Mouse (Mus musculus) liver, embryonic 16.5 days (tissue): ENCODE results near the gene Ctnna3. TPM values are rescaled to one million over a fixed set of nuclear protein-coding genes. Genes with fewer than 3 reads are reported as not detected.
"Not testable (repeated sequence)": the region's sequence is repeated elsewhere in the genome, so short reads cannot be mapped to it uniquely, and the experiment has no call there.

Experiments
- ATAC-seq: fragments of 200-750 bp; cut with Nextera tagmentation; 2 replicates; pipeline ENCODE4 v1.8.0; 2017; ENCODE audit warnings: low read depth, mild to moderate bottlenecking, moderate number of reproducible peaks, moderate library complexity
- H3K27ac ChIP-seq: fragments of 300-500 bp; sonication (generic); 2 replicates; pipeline ENCODE4 v1.5.1; 2014; ENCODE audit warnings: mild to moderate bottlenecking, low read length
- H3K27me3 ChIP-seq: fragments of 300-500 bp; sonication (generic); 2 replicates; pipeline ENCODE4 v1.6.1; 2014; ENCODE audit warnings: low read depth, low read length, mixed read lengths; ENCODE audit not compliant: control insufficient read depth, insufficient read depth
- H3K36me3 ChIP-seq: fragments of 300-500 bp; sonication (generic); 2 replicates; pipeline ENCODE4 v1.6.1; 2014; ENCODE audit warnings: mild to moderate bottlenecking; ENCODE audit not compliant: control insufficient read depth, insufficient read depth
- H3K4me1 ChIP-seq: fragments of 300-500 bp; sonication (generic); 2 replicates; pipeline ENCODE4 v1.6.1; 2014; ENCODE audit warnings: low read depth, low read length, mixed read lengths; ENCODE audit not compliant: control insufficient read depth
- H3K4me2 ChIP-seq: fragments of 300-500 bp; sonication (generic); 2 replicates; pipeline ENCODE4 v1.6.1; 2014; ENCODE audit warnings: low read depth, low read length, mixed read lengths
- H3K4me3 ChIP-seq: fragments of 300-500 bp; sonication (generic); 2 replicates; pipeline ENCODE4 v1.5.1; 2014; ENCODE audit warnings: low read depth, mild to moderate bottlenecking, low read length
- H3K9ac ChIP-seq: fragments of 300-500 bp; sonication (generic); 2 replicates; pipeline ENCODE4 v1.6.1; 2014; ENCODE audit warnings: low read depth, low read length
- H3K9me3 ChIP-seq: fragments of 300-500 bp; sonication (generic); replicated peaks from 2 replicates; pipeline ENCODE4 v1.6.1; 2016; ENCODE audit warnings: low read length; ENCODE audit not compliant: control insufficient read depth
- WGBS: fragments of 180-500 bp; shearing (Covaris S2); extraction: QIAGEN DNeasy Blood & Tissue Kit; methylation state at CpG from one replicate; pipeline ENCODE4 v1.1.7; 2014; ENCODE audit not compliant: insufficient replicate concordance; 5-methylcytosine and 5-hydroxymethylcytosine counted together
- polyA plus RNA-seq: library from polyadenylated mRNA; unstranded; fragments of >200 nt; fragmentation: Nextera tagmentation; extraction: Ambion mirVana; gene quantifications from 2 replicates; pipeline ENCODE4 v1.2.1, GENCODE M21; 2015

Gene Ctnna3
- polyA plus RNA-seq, 1 experiment from 2014 or later, result 0.11 TPM

GRCm38 (mm10) chr10:64643976-64644375 is 1214.1 kb downstream of the Ctnna3 start:
- ATAC-seq, result no peak
- 42% methylated on average over 2 of the region's 2 CpGs for WGBS
- Histone ChIP-seq H3K4me1 (no peaks in the 10 kb centered on the region), H3K9me3 (no peaks in the 10 kb centered on the region), H3K4me3 (no peak overlapping the region), H3K27ac (no peak overlapping the region), H3K36me3 (no peaks in the 10 kb centered on the region), H3K9ac (no peak overlapping the region), H3K4me2 (no peak overlapping the region), H3K27me3 (no peaks in the 10 kb centered on the region)

- no peak for ATAC-seq
- Histone ChIP-seq H3K4me3 (no peak overlapping the region), H3K36me3 (no peaks in the 10 kb centered on the region), H3K4me2 (no peak overlapping the region), H3K9ac (no peak overlapping the region), H3K9me3 (no peaks in the 10 kb centered on the region), H3K27ac (no peak overlapping the region), H3K27me3 (no peaks in the 10 kb centered on the region), H3K4me1 (no peaks in the 10 kb centered on the region)
- 64% methylated on average over 4 of the region's 4 CpGs for WGBS
Observed at GRCm38 (mm10) chr10:64661190-64661589, 1231.3 kb downstream of the Ctnna3 start.

DNA sequence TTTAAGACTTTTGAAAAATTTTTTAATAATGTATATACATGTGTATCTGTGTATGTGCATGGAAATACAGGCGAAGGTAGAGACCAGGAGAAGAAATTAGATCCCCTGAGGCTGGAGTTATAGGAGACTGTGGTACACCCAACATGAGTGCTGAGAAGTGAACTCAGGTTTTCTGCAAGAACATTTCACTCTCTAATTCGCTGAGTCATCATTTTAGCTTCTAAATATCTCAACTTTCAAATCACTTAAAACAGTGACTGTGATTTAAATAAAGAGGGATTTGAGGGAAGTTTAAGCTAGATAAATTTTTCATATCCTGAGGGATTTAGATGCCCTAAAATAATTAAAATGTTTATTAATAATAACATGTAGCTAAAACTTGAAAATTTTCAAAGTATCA is 1241.6 kb downstream of the Ctnna3 start:
- no peak overlapping the region for H3K4me3 ChIP-seq
- H3K4me2 ChIP-seq, result no peak overlapping the region
- H3K9ac ChIP-seq, result no peak overlapping the region
- ATAC-seq, result no peak
- no peaks in the 10 kb centered on the region for H3K36me3 ChIP-seq
- no peaks in the 10 kb centered on the region for H3K4me1 ChIP-seq
- WGBS, result 48% methylated on average over 2 of the region's 2 CpGs
- no peak overlapping the region for H3K27ac ChIP-seq
- no peaks in the 10 kb centered on the region for H3K9me3 ChIP-seq
- no peaks in the 10 kb centered on the region for H3K27me3 ChIP-seq

- Histone ChIP-seq H3K9me3 (no peaks in the 10 kb centered on the region; the same call in 1 of the 2 replicates), H3K4me1 (no peaks in the 10 kb centered on the region), H3K9ac (no peak overlapping the region), H3K36me3 (no peaks in the 10 kb centered on the region), H3K4me3 (no peak overlapping the region), H3K27me3 (no peaks in the 10 kb centered on the region), H3K27ac (no peak overlapping the region), H3K4me2 (no peak overlapping the region)
- 84% methylated on average over 3 of the region's 3 CpGs for WGBS
- ATAC-seq, result no peak
Observed at GRCm38 (mm10) chr10:64675796-64676195, 1245.9 kb downstream of the Ctnna3 start.

GRCm38 (mm10) chr10:64710017-64710416 is 1280.1 kb downstream of the Ctnna3 start:
- Histone ChIP-seq H3K4me2 (no peak overlapping the region), H3K9me3 (no peaks in the 10 kb centered on the region), H3K9ac (no peak overlapping the region), H3K4me1 (no peaks in the 10 kb centered on the region), H3K27me3 (no peaks in the 10 kb centered on the region), H3K27ac (no peak overlapping the region), H3K36me3 (no peaks in the 10 kb centered on the region), H3K4me3 (no peak overlapping the region)
- ATAC-seq, result no peak
- WGBS, result 62% methylated on average over 2 of the region's 2 CpGs

DNA sequence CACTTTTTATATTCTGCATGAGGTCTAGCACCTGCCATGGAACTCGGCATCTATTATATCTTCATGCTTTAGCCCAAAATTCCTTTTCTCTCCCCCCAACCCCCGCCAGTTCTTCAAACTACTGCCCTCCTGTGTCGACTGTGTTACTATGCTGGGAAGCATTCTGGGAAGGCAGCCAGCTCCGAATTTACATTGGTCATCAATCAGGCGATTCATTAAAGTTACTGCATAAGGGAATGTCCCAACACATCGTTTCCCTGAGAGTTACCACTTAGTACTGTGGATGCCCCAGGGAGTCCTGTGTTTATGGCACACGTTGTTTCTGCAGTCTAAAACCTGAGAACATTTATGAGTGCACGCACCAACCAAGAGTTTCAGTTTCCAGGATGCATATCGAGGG is 1288.1 kb downstream of the Ctnna3 start:
- Histone ChIP-seq H3K9me3 (no peaks in the 10 kb centered on the region), H3K27me3 (no peaks in the 10 kb centered on the region), H3K36me3 (no peaks in the 10 kb centered on the region), H3K4me1 (no peaks in the 10 kb centered on the region), H3K27ac (no peak overlapping the region), H3K4me2 (no peak overlapping the region), H3K4me3 (no peak overlapping the region), H3K9ac (no peak overlapping the region)
- no peak for ATAC-seq
- WGBS, result 56% methylated on average over 9 of the region's 9 CpGs

DNA sequence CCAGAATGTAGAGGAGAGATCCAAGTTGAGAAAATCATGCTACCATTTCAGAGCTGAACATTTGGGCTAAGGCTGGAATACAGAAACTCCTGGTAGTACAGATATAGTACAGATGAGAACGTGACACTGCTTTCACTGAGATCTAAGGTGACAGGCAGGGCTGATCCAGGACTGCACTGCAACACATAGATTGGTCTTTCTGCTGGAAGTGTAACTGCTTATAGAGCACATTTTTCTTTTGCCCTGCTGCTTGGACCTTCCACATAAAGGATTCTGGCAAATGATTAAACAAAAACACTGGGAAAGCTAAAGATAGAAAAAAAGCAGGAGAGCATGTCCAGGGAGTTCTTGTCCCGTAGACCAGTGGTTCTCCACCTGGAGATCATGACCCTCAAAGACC is 1305.8 kb downstream of the Ctnna3 start:
- Histone ChIP-seq H3K27ac (no peak overlapping the region), H3K9me3 (no peaks in the 10 kb centered on the region), H3K4me1 (no peaks in the 10 kb centered on the region), H3K27me3 (no peaks in the 10 kb centered on the region), H3K9ac (no peak overlapping the region), H3K4me2 (no peak overlapping the region), H3K36me3 (no peaks in the 10 kb centered on the region), H3K4me3 (no peak overlapping the region)
- ATAC-seq, result no peak
- 36% methylated on average over 2 of the region's 2 CpGs for WGBS

DNA sequence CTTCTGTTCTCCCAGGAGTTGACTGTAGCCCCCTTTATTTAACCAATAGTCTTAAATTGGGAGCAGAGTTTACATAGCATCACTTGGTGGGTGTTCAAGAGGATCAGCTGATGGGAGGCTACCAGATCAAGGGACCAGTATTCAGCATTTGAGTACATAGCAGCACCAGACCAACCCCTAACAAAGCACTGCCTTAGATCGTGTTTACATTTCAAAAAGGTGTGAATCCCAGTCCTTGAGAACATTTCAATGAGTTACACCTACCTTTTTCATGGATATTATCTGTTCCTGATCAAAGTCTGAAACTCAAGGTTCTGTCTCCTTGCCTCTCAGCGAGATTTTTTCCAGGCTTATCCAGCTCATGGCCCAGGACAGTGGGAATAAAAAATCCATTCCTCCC is 1306.7 kb downstream of the Ctnna3 start:
- 13% methylated on average over 2 of the region's 2 CpGs for WGBS
- no peaks in the 10 kb centered on the region for H3K27me3 ChIP-seq
- no peak overlapping the region for H3K4me2 ChIP-seq
- H3K4me3 ChIP-seq, result no peak overlapping the region
- ATAC-seq, result no peak
- no peak overlapping the region for H3K9ac ChIP-seq
- H3K36me3 ChIP-seq, result no peaks in the 10 kb centered on the region
- H3K27ac ChIP-seq, result no peak overlapping the region
- no peaks in the 10 kb centered on the region for H3K4me1 ChIP-seq
- H3K9me3 ChIP-seq, result no peaks in the 10 kb centered on the region

GRCm38 (mm10) chr10:64741721-64742120 is 1311.8 kb downstream of the Ctnna3 start:
- not testable (repeated sequence) for ATAC-seq, H3K9me3 ChIP-seq, H3K4me3 ChIP-seq, H3K27me3 ChIP-seq, H3K27ac ChIP-seq, H3K36me3 ChIP-seq, H3K4me1 ChIP-seq, H3K4me2 ChIP-seq, H3K9ac ChIP-seq
- 60% methylated on average over 11 of the region's 11 CpGs for WGBS

DNA sequence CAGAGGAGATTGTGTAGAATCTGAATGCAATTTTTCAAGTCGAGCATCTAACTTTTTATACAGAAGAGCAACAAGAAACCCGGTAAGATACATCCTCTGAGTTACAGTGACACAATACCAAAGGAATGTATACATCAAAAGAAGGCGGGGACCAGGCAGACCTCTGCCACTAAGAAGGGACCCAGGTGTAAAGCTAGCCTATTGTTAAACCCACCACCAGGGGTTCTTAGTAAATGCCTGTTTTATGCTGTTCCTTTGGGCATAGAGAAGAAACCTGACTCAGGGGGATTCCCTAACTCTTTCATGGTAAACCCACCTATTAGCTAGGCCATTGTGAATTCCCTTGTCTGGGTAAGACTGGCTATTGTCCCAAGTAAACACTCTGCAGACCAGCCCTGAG is 1314.2 kb downstream of the Ctnna3 start:
- 33% methylated on average over 3 of the region's 3 CpGs for WGBS
- not testable (repeated sequence) for H3K27ac ChIP-seq, H3K9me3 ChIP-seq, H3K4me1 ChIP-seq, H3K9ac ChIP-seq, H3K4me2 ChIP-seq, H3K4me3 ChIP-seq, H3K36me3 ChIP-seq, H3K27me3 ChIP-seq, ATAC-seq
